Mouse (Mus musculus) megakaryocyte, embryonic 14.5 days (primary cell): Measurements from ENCODE around the gene Slc35c1.

Experiments used
- FLI1 ChIP-seq: IDR thresholded peaks from 2 replicates; pipeline ENCODE4 v1.6.1; 2012; ENCODE audit warnings: low read length, inconsistent platforms, mixed read lengths
- GATA1 ChIP-seq: IDR thresholded peaks from 3 replicates; pipeline ENCODE4 v1.6.1; 2012; ENCODE audit warnings: mixed read lengths, low read length, inconsistent platforms, borderline replicate concordance

- TF ChIP-seq GATA1 (no peak), FLI1 (no peak)
Measured at GRCm38 (mm10) chr2:92494956-92495355, 34.6 kb upstream of the Slc35c1 start.
